Mouse (Mus musculus) CD4-positive naive resting alpha-beta T cell, adult 76 days (primary cell): Measurements from ENCODE around the gene Elp1. TPM values are rescaled to one million over a fixed set of nuclear protein-coding genes. Genes with fewer than 3 reads are reported as not detected.

Source experiments
- total RNA-seq: library from RNA; stranded (reverse); gene quantifications from one replicate; pipeline ENCODE4 v1.2.4, GENCODE M21; 2023

The Elp1 gene
- 42.6 TPM for total RNA-seq

DNA sequence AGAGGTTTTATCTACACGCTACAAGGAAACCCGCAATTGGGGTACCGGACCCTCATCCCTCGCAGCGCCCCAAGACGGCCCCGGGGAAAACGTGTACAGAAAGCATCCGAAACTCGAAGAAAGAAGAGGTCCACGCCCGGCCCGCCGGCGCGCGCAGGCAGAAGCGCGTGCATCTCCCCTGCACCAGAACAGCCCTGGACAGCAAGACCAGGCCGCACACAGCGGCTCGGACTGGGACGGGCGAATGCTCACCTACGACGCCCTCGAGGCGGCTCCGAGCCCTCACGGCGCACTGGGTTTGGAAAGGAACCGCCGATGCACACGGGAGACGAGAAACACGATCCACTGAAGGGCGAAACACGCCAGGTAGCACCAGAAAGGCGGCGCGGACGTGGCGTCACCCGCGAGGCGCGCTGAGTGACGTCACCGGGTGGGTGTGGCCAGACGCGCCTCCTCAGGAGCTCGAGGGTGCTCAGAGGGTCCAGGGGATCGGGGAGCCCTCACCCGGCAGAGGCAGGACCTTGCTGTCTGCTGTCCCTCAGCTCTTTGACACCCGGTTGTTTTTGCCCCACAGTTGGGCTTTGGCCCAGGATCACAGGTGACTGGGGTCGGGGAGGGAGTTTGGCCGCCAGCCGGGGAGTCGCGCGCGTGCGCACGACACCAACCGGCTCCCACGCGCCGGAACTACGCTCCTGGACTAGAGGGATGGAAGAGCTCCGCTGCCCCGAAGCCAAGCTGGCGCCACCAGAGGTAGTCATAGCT, at the start of gene Elp1, which contains the start of gene Fam206a:
Gene Elp1 (minus strand): TSS at position 425 of the 762 bp plus-strand sequence.
Gene Fam206a (plus strand): TSS at position 439 of the 762 bp plus-strand sequence.

DNA sequence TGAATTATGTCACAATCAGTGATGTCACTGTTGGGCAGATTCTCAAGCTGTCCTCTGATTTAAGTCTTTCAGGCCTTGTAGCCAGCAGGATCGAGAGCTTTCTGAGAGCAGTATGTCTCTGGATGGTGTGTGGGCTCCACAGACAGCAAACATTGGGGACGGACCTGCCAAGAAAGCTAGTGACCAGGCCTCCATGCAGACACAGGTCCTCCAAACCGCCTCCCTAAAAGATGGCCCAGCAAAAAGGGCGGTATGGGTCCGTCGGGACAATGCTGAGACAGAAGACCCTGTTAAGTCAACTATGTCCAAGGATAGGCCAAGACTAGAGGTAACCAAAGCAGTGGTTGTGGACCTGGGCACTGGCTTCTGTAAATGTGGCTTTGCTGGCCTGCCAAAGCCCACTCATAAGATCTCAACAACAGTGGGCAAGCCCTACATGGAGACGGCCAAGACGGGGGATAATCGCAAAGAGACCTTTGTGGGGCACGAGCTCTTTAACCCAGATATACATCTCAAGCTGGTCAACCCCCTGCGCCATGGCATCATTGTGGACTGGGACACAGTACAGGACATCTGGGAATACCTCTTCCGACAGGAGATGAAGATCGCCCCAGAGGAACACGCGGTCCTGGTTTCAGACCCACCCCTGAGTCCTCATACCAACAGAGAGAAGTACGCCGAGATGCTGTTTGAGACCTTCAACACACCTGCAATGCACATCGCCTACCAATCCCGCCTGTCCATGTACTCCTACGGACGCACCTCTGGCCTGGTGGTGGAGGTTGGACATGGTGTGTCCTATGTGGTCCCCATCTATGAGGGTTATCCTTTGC, 58.6 kb downstream of the Elp1 start, which contains the start of gene Actl7a:
Gene Actl7a (plus strand): TSS at position 51 of the 833 bp plus-strand sequence.

DNA sequence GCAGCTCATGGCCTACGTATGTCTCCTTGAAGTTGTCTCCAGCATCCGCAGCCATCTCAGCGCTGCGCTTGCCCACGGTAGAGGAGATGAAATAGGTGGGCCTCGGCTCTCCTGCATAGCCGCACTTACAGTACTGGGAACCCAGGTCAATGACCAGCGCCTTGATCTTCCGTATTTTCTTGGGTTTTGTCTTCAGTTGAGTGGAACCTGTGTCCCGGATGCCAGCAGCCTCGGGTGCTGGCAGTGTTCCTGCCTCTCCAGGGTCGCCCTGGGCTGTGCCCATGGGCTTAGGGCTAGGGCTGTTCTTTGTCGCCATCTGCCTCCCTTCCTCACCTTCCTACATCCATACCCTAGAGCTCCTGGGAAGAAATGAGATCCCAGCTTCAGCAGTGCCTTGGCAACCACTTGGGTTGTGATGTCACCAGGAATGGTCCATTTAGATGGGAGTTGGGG, 61.1 kb downstream of the Elp1 start, which contains the start of gene Actl7b:
Gene Actl7b (minus strand): TSS at position 403 of the 453 bp plus-strand sequence.

DNA sequence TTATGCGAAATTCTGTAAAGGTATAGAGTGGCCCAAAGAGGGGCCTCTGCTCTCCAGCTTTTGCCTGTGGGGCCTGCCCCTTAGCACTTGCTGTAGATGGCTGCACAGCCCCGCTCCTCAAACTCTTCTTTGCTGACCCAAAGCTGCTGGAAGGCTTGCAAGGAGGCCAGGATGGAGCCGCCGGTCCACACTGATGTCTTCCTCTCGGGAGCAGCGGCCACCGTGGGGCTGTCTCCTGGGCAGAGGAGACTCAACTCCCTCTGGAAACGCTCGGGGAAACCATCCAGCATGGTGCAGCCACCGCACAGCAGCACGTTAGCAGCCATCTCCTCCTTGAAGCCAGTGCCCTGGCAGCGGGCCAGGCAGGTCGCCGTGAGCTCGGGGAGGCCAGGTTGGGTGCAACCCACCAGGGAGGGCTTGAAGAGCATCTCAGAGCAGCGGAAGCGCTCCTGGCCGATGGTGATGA, 62.1 kb downstream of the Elp1 start, which contains the start of gene Gm26657:
Gene Gm26657 (plus strand): TSS at position 51 of the 466 bp plus-strand sequence.

Other genes starting within 250 kb of the Elp1 start
- gene Gm26657, start 62.3 kb downstream of the Elp1 start, total RNA-seq = not detected
- gene Actl7b, start 60.9 kb downstream of the Elp1 start, total RNA-seq = 0.91 TPM
- not detected for gene Actl7a, start 58.9 kb downstream of the Elp1 start, total RNA-seq
- gene Fam206a, start within 50 bp of the Elp1 start, total RNA-seq = 15.7 TPM
- gene Ctnnal1, start 62.9 kb upstream of the Elp1 start, total RNA-seq = 3.4 TPM
- gene Tmem245, start 145.1 kb upstream of the Elp1 start, total RNA-seq = 33.2 TPM
- not detected for gene Frrs1l, start 188.1 kb upstream of the Elp1 start, total RNA-seq